Mouse (Mus musculus): Measurements from ENCODE around the gene Arl5a.

The Arl5a gene

GRCm38 (mm10) chr2:52424747-52425522, at the start of gene Arl5a:
Gene Arl5a, minus strand, starts transcription at chr2:52424901.
- peak; percentile 95 for DNase-seq (ENCODE audit: low spot score)

DNA sequence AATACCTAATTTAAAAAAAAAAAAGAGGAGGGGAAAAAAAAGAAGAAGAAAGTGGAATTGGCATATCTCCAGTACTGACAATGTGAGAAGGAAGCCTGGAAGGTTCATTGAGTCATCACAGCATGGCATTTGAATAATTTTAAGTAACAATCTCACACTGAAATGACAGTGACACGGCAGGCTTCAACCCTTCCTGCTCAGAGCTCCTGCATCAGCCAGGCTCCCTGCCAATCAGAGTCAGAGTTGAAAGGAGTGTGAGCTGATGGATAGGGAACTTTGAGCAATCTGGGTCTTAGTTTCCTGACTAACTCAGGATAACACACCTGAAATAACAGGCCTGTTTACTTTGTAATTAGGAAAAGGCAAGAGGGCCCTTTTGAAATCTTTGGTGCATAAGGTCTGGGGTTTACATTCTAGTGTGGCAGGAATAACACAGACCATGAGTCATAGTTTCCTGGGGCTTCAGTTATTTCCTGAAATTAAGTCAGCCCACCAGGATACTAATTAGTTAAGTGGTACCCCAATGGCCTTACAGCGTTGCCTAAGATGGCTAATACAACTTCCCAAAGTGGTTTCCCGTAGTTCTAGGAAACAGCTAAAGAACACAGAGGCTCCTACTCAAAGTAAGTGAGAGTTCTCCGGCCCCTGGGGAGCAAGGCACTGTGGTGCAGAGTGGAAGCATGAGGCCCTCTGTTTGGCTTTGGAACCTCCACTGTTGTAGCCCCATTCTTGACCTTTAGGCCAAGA, 47.0 kb upstream of the Arl5a start:
- no peak for DNase-seq (ENCODE audit: low spot score)

- no peak for DNase-seq (ENCODE audit: low spot score)
Measured at GRCm38 (mm10) chr2:52470044-52470560, 45.4 kb upstream of the Arl5a start.

GRCm38 (mm10) chr2:52467629-52468028, 42.9 kb upstream of the Arl5a start:
- no peak for DNase-seq (ENCODE audit: low spot score)

DNA sequence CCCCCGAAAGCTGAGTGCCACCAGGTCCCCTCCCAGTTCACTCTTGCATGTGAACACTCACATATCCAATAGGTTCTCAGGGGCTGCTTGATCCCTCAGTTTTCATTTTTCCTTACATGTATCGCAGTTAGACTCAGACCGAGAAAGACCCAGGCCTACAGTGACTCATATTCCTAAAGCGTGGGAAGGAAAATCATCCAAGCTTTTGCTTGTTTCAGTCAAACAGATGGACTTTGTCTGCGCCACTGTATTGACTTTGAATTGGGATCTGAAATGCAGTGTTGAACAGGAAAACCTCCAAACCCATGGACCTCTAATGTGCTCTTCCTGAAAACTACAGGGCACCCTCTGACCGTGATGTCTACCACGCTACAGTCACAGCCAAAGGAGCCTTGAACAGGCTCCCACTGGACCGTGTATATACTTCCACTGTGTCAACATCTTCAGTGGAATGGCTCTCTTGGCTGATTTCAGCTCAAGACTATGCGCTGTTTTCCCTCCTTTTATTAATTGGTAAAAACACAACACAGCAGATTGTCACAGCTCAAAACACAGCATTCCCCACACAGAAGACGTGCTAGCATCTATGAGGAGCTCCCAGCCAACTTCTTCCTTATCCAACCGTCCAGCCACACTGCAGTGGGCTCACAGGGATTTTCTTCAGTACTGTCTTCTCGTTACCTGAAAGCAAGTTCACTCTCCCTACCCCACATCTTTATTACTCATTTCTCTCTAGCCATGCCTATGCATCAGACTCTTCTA, 36.7 kb upstream of the Arl5a start:
- no peak for DNase-seq (ENCODE audit: low spot score)

GRCm38 (mm10) chr2:52455606-52456479, 31.1 kb upstream of the Arl5a start:
- DNase-seq (ENCODE audit: low spot score) = no peak

DNA sequence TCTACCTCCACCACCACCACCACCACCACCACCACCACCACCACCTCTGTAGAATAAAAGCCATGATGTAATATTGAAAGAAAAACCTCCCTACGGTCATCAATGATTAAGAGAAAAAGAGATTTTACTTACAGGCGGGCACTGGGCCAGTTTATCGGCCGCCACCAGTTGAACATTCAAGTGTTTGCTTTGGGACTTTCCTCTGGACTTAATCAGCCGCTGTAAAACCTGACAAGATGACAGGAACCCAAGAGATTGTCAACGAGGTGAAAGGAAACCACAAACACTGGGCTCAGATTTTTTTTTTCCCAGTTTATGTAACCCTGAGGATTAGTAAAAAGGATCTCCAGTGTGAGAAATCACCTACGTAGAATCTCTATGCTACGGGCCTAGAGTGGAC, 25.1 kb upstream of the Arl5a start:
- no peak for DNase-seq (ENCODE audit: low spot score)

- no peak for DNase-seq (ENCODE audit: low spot score)
Measured at GRCm38 (mm10) chr2:52448916-52449315, 24.2 kb upstream of the Arl5a start.

DNA sequence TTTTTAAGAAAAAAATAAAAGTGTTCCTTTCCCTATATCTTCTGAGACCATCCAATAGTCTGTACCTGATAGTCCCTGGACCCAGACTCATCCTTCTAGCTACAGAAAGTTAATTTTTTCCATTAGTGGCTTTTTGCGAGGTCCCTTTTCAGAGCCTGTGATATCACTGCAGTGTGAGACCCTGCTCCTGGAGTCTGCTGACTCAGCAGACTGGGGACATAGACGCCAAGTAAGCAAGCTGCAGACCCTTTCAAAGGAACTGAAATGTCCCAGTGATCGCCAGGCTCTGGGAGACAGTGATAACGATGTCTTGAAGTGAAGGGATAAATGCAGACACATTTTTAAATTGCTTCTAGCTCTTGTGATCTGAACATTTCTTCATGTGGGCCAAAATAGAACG, 21.9 kb upstream of the Arl5a start:
- no peak for DNase-seq (ENCODE audit: low spot score)

GRCm38 (mm10) chr2:52442125-52442524, 17.4 kb upstream of the Arl5a start:
- DNase-seq (ENCODE audit: low spot score) = no peak

DNA sequence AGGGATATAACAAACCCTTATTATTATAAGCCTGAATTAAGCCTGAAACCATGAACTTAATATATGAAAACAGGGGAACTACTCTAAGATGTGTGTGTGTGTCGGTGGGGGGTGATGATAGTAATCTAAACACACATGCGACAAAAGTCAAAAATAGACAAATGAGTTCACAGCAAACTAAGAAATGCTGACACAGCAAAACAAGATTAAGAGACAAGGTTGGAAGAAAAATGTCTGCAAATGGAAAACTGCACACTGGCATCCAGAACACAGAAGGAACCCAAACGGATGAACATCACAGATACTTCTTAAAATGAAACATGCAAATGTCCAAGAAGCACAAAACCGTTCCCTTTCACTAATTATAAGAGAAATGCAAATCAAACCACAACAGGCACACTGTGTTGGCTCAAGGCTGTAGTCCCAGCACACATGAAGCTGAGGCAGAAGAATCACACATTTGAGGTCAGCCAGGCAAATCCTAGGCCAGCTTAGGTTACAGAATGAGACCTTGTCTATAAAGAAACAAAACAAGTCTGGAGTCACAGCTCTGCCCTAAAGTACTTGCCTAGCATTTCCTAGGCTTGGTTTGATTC, 15.8 kb upstream of the Arl5a start:
- DNase-seq (ENCODE audit: low spot score) = no peak

DNA sequence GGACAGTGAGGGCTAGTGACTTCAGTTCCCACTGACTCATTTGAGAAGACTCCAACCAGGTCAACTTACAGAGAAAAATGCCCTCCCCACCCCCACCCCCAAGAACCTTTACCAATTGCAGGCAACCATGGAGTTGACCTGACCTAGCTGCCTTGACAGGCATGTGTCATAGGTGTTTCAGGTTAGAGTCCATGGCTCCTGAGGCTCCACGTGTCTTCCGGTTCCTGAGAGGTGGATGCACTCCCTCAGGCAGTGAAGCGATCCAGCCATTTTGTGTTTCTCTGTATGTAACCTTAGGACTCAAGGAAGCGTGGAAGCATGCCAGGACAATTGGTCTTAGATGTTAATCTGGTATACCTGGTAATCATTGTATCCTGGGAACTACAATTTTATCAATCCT, 13.7 kb upstream of the Arl5a start:
- DNase-seq (ENCODE audit: low spot score) = no peak

DNA sequence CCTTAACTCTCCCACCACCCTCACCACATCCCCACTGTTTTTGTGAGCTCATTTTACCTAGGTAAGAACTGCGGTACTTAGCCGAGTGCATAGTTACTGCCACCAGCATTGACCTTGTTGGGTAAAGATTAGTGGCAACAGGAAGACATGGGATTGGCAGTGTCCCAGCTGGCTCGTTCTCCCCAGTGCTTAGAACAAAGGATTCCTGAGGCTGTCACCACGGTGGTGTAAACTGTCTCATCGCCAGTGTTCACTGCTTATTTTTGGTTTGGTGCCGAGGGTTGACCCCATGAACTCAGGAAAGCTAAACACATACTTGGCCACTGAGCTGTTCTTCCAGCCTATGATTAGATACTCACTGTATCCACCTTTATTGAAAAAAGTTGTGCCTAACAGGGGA, 13.3 kb upstream of the Arl5a start:
- DNase-seq (ENCODE audit: low spot score) = no peak

DNA sequence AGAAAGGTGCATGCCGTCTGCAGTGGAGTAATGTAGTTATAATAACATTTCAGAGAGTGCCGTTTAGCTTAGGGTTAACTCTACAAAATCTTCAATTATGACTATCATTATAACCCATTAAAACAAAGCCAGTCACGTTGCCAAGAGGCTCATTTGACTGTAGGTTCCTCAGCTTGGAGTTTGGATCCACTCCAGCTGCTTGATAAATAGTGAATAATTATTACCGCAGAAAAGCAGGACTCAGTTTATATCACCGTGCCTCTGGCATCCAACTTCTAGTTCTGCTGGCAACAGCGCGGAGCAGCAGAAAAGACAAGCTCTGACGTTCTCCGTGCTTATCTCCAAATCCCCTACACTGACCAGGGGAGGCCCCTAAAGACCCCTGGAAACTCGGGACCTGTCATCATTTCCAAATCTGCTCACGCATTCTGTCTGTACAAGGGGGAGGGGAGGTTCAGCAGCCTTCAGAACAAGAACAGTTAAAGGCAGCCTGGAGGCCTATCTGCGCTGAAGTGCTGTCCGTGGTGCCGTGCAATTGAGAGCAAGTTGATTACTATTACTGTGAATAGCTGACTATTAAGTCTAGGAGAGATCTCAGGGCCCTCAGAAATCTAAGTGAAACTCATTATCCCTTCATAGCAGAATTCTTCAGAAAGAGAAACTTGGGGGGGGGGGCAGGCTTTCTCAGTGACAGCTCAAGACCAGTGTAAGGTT, 11.4 kb upstream of the Arl5a start:
- no peak for DNase-seq (ENCODE audit: low spot score)

GRCm38 (mm10) chr2:52433365-52433764, 8.7 kb upstream of the Arl5a start:
- no peak for DNase-seq (ENCODE audit: low spot score)

GRCm38 (mm10) chr2:52427383-52427782, 2.7 kb upstream of the Arl5a start:
- no peak for DNase-seq (ENCODE audit: low spot score)

DNA sequence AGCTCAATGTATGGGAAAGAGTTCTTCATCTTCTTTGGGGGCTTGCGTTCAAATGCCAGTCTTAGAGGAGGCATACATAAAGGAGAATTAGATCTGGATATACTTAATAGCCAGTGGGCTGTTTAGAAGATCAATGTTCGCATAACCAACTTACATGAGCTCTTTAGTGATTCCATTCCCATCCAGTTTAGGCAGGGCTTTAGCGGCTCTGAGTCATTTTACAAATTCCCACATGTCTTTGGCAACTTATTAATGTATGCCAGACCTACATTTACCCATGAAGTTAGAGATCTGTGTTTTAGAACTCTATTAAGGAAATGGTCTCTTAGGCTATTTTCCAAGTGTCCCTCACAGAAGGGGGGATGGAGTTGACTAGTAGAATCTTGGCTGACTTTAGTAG, 1.3 kb upstream of the Arl5a start:
- DNase-seq (ENCODE audit: low spot score) = no peak

DNA sequence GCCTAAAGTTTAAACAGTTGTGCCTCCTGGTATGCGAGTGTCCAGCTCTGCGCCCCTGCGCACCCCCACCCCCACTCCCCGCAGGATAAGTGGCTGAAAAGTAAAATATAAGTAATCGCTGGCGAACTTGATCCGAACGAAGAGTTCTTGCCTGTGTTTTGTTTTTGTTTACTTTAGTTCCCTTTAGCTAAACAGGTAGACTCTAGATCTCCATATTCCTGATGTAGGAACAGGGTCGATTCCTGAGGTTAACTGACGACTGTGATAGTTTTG, 758 bp upstream of the Arl5a start:
- DNase-seq (ENCODE audit: low spot score) = no peak

DNA sequence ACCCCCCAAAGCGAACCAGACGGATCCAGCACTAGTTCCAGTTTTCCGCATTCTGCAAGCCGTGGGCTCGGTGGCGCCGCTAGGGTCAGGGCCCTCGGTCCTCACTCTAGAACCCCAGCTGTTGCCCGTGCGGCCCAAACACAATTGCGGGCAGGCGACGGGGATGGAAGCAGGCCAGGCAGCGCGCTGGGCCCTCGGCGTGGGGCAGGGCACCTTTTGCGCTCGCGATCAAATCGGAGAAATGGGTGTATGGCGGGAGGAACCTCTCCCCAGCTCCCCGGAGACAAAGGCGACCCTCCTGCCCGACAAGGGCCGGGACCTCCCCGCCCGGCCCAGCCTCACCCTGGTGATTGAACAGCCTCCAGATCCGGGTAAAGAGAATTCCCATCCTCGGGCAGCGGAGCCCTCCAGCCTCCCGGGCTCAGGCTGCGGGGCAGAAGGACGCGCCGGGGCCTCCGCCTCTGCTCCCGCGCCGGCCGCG, 413 bp downstream of the Arl5a start:
- peak; percentile 76 for DNase-seq (ENCODE audit: low spot score)

DNA sequence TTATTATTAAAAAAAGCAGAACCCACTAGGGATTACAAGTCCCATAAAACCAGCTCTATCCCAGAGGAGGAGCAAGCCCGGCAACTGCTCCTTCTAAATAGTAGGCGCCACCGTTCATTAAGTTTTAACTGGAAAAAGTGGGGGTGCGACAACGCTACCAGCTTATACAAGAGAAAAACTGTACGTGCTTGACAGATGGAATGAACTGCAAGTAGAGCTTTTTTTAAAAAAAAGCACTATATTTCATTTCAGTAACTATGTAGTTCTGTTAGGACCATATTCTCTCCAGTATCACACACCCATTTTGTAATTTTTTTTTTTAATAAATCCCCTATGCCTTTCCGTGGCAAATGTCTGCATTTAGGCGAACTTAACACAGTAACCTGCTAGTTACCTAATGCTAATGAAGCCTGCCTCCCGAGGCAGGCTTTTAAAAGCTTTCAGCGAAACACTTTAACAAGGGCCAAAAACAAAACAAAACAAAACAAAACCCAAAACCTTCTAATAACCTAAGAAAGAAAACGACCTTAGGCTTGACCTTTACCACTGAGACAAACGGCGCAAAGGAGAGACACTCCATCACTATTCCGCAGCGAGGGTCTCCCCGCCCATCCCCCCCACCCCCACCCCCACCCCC, 972 bp downstream of the Arl5a start:
- DNase-seq (ENCODE audit: low spot score) = no peak

Measured in yolk sac, embryonic 10.5 days (tissue).